Mouse (Mus musculus) lung, embryonic 15.5 days (tissue): ENCODE results near the gene Dpp9. TPM values are rescaled to one million over a fixed set of nuclear protein-coding genes. Genes with fewer than 3 reads are reported as not detected.

Source experiments
- ATAC-seq: fragments of 200-750 bp; cut with Nextera tagmentation; 2 replicates; pipeline ENCODE4 v1.8.0; 2017; ENCODE audit warnings: moderate number of reproducible peaks, borderline replicate concordance; ENCODE audit not compliant: low FRiP score, low TSS enrichment; ENCODE audit errors: extremely low read depth
- H3K27ac ChIP-seq: fragments of 300-500 bp; sonication (generic); 2 replicates; pipeline ENCODE4 v1.5.1; 2015; ENCODE audit warnings: moderate library complexity, mild to moderate bottlenecking, inconsistent platforms
- H3K27me3 ChIP-seq: fragments of 300-500 bp; sonication (generic); 2 replicates; pipeline ENCODE4 v1.6.1; 2015; ENCODE audit warnings: inconsistent platforms
- H3K36me3 ChIP-seq: fragments of 300-500 bp; sonication (generic); 2 replicates; pipeline ENCODE4 v1.6.1; 2015; ENCODE audit warnings: inconsistent platforms
- H3K4me1 ChIP-seq: fragments of 300-500 bp; sonication (generic); 2 replicates; pipeline ENCODE4 v1.6.1; 2015; ENCODE audit warnings: inconsistent platforms
- H3K4me2 ChIP-seq: fragments of 300-500 bp; sonication (generic); 2 replicates; pipeline ENCODE4 v1.6.1; 2015; ENCODE audit warnings: inconsistent platforms, mild to moderate bottlenecking, moderate library complexity
- H3K4me3 ChIP-seq: fragments of 300-500 bp; sonication (generic); 2 replicates; pipeline ENCODE4 v1.5.1; 2015; ENCODE audit warnings: mild to moderate bottlenecking, inconsistent platforms
- H3K9ac ChIP-seq: fragments of 300-500 bp; sonication (generic); 2 replicates; pipeline ENCODE4 v1.6.1; 2015; ENCODE audit warnings: inconsistent platforms
- H3K9me3 ChIP-seq: fragments of 300-500 bp; sonication (generic); 2 replicates; pipeline ENCODE4 v1.6.1; 2016; ENCODE audit warnings: inconsistent platforms
- WGBS: fragments of 180-500 bp; shearing (Covaris S2); methylation state at CpG from one replicate; pipeline ENCODE4 v1.1.7; 2015; 5-methylcytosine and 5-hydroxymethylcytosine counted together
- polyA plus RNA-seq: library from polyadenylated mRNA; unstranded; fragments of >200 nt; fragmentation: Nextera tagmentation; extraction: Ambion mirVana; gene quantifications from 2 replicates; pipeline ENCODE4 v1.2.1, GENCODE M21; 2015

Gene Dpp9
- polyA plus RNA-seq, 1 experiment from 2014 or later: 37.1 TPM

DNA sequence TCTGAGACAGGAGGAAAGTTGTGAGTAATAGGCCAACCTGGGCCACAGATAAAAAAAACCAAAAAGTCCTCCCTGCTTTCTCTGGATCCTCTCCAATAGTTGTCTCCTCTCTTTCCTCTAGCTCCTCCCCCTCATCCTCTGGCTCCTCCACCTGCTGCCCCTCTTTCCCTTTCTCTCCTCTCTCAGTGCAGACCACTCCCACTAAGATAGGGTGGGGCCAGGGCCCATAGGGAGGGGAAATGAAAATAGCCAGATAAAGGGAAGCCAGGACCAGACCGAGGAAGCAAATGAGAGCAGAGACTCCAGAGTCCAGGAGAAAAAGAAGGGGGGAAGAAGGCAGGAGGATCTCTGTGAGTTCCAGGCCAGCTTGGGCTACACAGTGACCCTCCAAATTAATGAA is 6.2 kb upstream of the Dpp9 start:
- no peak for ATAC-seq
- no peaks in the 10 kb centered on the region for H3K27me3 ChIP-seq
- no peaks in the 10 kb centered on the region for H3K9me3 ChIP-seq
- H3K4me1 ChIP-seq: 0 out of 2 replicates have a peak, but pooled peaks cover 2% of the 10 kb centered on the region
- H3K36me3 ChIP-seq: no peaks in the 10 kb centered on the region
- H3K4me2 ChIP-seq: no peak overlapping the region
- H3K4me3 ChIP-seq: no peak overlapping the region
- no peak overlapping the region for H3K27ac ChIP-seq
- no peak overlapping the region for H3K9ac ChIP-seq
- WGBS: 41% methylated on average over 1 of the region's 1 CpGs

DNA sequence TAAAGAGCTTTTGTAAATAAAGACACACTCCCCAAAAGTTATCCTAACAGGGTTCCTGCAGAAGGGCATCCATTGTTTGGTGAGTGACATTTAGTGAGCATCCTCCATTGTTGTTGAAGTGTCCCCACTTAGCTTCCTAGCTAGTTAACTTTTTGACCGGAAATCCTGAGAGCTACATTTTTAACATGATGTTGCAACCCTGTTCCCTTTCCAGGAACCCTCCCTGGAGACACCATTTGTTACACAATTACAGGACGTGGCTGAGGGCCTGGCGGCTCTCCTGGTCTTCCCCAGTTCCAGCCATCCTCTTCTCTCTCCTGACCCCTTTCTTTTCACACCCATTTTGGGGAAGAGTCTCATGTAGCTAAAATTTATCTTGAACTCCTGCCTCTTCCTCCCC is 1.1 kb upstream of the Dpp9 start:
- no peaks in the 10 kb centered on the region for H3K27me3 ChIP-seq
- 18% methylated on average over 3 of the region's 3 CpGs for WGBS
- no peaks in the 10 kb centered on the region for H3K36me3 ChIP-seq
- H3K9ac ChIP-seq: no peak overlapping the region
- H3K4me3 ChIP-seq: 0 out of 2 replicates have a peak overlapping the region, but pooled peaks have one; percentile 87
- H3K4me2 ChIP-seq: peak overlapping the region; percentile 77
- H3K4me1 ChIP-seq: peaks cover 23% of the 10 kb centered on the region
- H3K9me3 ChIP-seq: no peaks in the 10 kb centered on the region
- ATAC-seq: no peak
- H3K27ac ChIP-seq: peak overlapping the region; percentile 90; the same call in 1 of the 2 replicates

DNA sequence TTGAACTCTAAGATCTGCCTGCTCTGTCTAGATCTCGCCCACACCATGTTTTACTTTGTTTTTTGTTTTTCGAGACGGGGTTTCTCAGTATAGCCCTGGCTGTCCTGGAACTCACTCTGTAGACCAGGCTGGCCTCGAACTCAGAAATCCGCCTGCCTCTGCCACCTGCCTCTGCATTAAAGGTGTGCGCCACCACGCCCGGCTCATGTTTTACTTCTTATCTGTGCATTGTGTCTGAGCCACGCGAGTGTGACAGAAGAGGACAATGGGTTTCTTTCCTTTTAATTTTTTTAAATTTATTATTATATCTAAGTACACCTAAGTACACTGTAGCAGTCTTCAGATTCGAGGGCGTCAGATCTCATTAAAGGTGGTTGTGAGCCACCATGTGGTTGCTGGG is 546 bp upstream of the Dpp9 start:
- Histone ChIP-seq H3K4me2 (peak overlapping the region; percentile 77), H3K4me3 (peak overlapping the region; percentile 87), H3K9ac (peak overlapping the region; percentile 86), H3K36me3 (no peaks in the 10 kb centered on the region), H3K27me3 (no peaks in the 10 kb centered on the region), H3K9me3 (no peaks in the 10 kb centered on the region), H3K27ac (peak overlapping the region; percentile 90), H3K4me1 (peaks cover 23% of the 10 kb centered on the region)
- WGBS: 35% methylated on average over 12 of the region's 12 CpGs
- no peak for ATAC-seq

DNA sequence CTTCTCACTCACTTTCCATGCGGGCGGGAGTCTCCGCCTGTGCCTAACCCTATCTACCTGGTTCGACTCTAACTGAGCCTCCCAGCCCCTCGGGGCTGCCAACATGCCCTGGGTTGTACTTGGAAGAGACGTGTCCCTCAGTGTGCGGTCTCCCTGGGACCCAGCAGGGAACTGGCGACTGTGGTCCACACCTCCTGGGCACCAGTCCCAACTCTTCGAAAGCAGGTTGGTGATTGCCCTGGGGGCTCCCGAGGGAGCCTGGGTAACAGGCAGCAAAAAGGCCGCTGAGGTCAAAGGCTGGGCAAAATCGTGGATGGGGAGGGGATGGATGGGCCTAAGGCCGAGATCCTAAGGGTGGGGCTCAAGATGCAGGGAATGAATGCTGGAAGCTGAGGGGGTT is 1.0 kb downstream of the Dpp9 start:
- Histone ChIP-seq H3K4me2 (peak overlapping the region; percentile 77), H3K27ac (no peak overlapping the region), H3K36me3 (no peaks in the 10 kb centered on the region), H3K27me3 (no peaks in the 10 kb centered on the region), H3K9me3 (no peaks in the 10 kb centered on the region), H3K4me1 (peaks cover 28% of the 10 kb centered on the region), H3K4me3 (peak overlapping the region; percentile 87), H3K9ac (peak overlapping the region; percentile 86)
- 61% methylated on average over 13 of the region's 13 CpGs for WGBS
- ATAC-seq: no peak

DNA sequence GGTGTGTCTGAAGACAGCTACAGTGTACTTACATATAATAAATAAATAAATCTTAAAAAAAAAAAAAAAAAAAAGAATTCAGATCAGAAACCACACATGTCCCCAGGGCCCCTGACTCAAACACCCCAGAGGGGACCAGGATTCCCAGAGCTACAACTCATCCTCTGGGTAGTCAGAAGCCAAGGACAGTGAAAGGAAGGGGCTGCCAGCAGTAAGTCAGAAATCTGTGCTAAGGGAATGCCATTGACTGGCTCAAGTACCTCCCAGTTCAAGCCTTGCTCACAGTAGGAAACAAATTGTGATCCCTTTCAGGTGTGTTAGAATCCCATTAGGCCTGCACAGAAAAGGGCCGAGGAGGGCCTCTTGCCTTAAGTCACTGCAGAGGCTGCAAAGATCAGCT is 4.5 kb downstream of the Dpp9 start:
- Histone ChIP-seq H3K4me1 (peaks cover 28% of the 10 kb centered on the region), H3K27me3 (no peaks in the 10 kb centered on the region), H3K27ac (no peak overlapping the region), H3K9ac (no peak overlapping the region), H3K9me3 (no peaks in the 10 kb centered on the region), H3K4me3 (no peak overlapping the region), H3K36me3 (peaks cover 27% of the 10 kb centered on the region), H3K4me2 (no peak overlapping the region)
- WGBS: 94% methylated on average over 1 of the region's 1 CpGs
- ATAC-seq: no peak

DNA sequence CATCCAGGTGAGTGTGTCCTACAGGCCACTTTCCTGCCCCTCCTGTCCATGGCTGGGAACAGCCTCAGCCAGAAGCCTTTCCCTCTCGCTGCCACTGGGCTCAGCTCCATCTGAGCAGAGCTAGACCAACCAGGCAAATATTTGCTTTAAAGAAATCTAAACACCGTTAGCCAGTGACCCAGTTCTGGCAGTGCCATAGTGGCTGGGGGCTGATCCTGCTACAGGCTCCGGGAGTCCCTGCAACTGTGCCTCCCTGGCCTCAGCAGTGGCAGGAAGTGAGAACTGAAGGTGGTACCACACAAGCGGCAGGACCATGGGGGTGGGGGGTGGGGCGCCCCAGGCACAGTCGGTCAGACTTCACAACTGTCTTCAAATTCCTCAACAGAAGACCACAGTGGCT is 6.0 kb downstream of the Dpp9 start:
- Histone ChIP-seq H3K9me3 (no peaks in the 10 kb centered on the region), H3K4me1 (peaks cover 20% of the 10 kb centered on the region), H3K27me3 (no peaks in the 10 kb centered on the region), H3K4me3 (no peak overlapping the region), H3K36me3 (peaks cover 42% of the 10 kb centered on the region), H3K9ac (no peak overlapping the region), H3K4me2 (no peak overlapping the region), H3K27ac (peak overlapping the region; percentile 42)
- no peak for ATAC-seq
- WGBS: 22% methylated on average over 6 of the region's 6 CpGs

DNA sequence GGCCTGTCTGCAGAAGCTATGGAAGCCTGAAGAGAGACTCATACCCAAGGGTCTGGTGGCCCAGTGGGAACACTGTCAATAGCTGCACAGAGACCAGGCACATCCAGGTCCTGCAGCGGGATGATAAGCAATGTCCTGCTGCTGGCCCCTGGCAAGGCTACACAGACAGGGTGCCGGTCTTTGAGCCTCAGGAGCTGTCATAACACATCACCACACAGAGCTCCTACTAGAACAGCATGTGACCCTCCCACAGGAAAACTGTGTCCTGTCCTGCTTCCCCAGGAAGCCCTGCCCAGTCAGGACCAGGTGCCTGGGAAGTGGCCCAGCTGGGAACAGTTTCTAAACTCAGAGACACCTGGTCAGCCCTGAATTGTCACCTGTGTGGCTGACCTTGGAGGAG is 7.6 kb downstream of the Dpp9 start:
- WGBS: 51% methylated on average over 2 of the region's 2 CpGs
- H3K36me3 ChIP-seq: peaks cover 51% of the 10 kb centered on the region
- no peak overlapping the region for H3K4me3 ChIP-seq
- H3K9me3 ChIP-seq: no peaks in the 10 kb centered on the region
- no peak overlapping the region for H3K4me2 ChIP-seq
- no peak for ATAC-seq
- no peaks in the 10 kb centered on the region for H3K27me3 ChIP-seq
- H3K4me1 ChIP-seq: peaks cover 13% of the 10 kb centered on the region
- no peak overlapping the region for H3K27ac ChIP-seq
- H3K9ac ChIP-seq: no peak overlapping the region

DNA sequence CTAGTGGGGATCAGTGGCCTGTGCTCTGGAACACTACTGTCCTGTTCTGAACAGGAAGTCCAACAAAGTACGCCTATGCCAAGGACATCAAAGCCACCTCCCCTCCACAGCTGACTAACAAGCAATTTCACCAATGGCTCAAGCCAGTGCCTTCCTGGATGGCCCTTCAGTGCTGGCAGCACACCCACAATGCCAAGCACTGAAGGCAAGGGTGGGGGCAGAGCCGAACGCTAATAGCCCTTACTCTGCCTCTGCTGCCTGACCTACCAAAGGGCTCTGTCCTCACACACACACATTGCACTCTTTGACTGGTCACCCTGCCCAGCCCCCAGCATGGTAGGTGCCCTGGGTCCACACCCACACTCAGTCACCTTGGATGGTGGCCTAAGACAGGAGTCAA is 9.9 kb downstream of the Dpp9 start:
- no peak overlapping the region for H3K4me2 ChIP-seq
- H3K4me3 ChIP-seq: no peak overlapping the region
- H3K4me1 ChIP-seq: peaks cover 13% of the 10 kb centered on the region
- peaks cover 74% of the 10 kb centered on the region for H3K36me3 ChIP-seq
- WGBS: 82% methylated on average over 3 of the region's 3 CpGs
- H3K9me3 ChIP-seq: no peaks in the 10 kb centered on the region
- H3K27me3 ChIP-seq: no peaks in the 10 kb centered on the region
- ATAC-seq: no peak
- H3K27ac ChIP-seq: no peak overlapping the region
- H3K9ac ChIP-seq: no peak overlapping the region

DNA sequence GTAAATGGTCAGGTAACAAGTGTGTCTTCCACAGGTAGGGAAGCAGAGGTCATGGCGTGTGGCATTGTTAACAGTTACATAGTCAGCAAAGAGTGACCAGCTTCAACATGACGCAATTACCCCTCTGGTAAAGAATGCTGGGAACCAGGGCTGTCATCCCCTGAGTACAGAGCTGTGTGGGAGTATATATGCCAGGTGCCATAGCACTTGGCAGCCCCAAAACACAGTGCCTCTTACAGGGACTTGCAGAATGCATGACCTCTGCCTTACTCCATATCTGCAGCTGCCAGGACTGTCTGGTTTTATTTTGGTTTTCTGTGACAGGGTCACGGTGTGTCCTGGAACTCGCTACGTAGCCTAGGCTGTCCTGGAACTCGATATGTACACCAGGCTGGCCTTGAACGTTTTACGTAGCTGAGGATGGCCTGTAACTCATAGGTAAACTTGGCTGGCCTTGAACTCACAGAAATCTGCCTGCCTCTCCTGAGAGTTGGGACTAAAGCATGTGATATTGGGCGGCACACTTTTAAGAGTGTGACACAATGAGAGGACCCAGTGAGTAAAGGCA is 10.7 kb downstream of the Dpp9 start:
- H3K4me1 ChIP-seq: peaks cover 11% of the 10 kb centered on the region
- no peak overlapping the region for H3K27ac ChIP-seq
- ATAC-seq: no peak
- 86% methylated on average over 9 of the region's 9 CpGs for WGBS
- no peaks in the 10 kb centered on the region for H3K27me3 ChIP-seq
- H3K36me3 ChIP-seq: peaks cover 82% of the 10 kb centered on the region
- no peak overlapping the region for H3K4me3 ChIP-seq
- no peaks in the 10 kb centered on the region for H3K9me3 ChIP-seq
- no peak overlapping the region for H3K4me2 ChIP-seq
- H3K9ac ChIP-seq: no peak overlapping the region

DNA sequence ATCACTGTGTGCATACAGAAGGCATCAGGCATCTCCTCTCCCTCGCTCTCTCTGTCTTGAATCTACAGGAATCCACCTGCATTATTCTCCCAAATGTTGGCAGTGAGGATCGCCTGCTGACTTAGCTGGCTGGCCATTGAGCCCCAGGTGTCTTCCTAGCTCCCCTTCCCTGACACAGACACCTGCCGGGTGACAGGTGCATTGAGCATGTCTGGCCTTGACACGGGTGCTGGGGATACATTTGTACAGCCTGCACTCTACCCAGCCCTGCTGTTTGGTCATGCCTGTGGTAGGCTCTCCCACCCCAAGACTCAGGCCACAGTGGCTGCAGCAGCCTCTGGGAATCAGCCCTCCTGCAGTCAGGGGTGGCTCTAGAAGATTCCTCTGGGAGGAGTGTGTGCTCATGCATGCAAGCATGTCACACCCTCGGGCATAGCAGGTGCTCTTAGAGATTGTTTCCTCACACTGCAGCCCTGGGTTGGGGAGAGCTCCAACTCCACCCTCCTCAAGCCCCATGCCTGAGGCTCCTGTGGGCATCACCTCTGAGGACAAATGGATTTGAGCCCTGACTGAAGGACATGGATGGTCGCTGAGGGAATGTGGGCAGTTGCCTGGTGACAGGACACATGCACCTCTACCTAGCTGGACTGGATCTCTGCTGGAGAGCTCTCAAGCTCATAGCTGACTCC is 11.6 kb downstream of the Dpp9 start:
- Histone ChIP-seq H3K36me3 (peaks cover 91% of the 10 kb centered on the region), H3K4me2 (no peak overlapping the region), H3K9ac (no peak overlapping the region), H3K9me3 (no peaks in the 10 kb centered on the region), H3K4me1 (peaks cover 3% of the 10 kb centered on the region; the same call in 1 of the 2 replicates), H3K4me3 (no peak overlapping the region), H3K27me3 (no peaks in the 10 kb centered on the region), H3K27ac (peak overlapping the region; percentile 51; the same call in 1 of the 2 replicates)
- ATAC-seq: no peak
- 77% methylated on average over 6 of the region's 6 CpGs for WGBS

DNA sequence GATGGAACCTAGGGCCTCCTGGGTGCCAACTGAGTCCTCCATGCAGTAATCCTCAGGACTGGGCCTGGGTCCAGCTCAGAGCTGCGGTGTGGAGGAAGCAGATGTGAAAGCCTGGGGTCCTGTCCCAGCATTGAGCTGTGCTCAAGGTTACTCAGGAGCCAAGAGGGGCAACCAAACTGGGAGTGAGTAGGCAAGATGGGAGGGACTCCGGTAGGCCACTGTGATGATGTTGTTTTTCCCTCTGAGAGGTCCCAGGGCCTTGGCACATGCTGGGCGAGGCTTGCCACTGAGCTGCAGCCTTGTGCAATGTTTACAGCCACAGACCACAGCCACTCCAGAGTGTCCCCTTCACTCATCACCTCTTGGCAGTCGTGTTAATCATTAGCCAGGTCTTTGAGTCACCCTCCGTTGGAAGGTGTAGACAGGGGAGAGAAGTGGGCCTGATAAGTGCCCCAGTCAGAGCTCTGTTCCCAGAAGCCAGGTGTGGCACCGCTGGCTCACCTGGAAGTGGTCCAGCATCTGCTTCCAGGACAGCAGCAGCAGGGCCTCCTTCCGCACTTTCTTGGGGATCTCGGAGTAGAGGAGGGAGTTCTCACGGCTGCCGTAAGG is 12.3 kb downstream of the Dpp9 start:
- no peak overlapping the region for H3K4me3 ChIP-seq
- peak; percentile 74 for ATAC-seq
- peaks cover 93% of the 10 kb centered on the region for H3K36me3 ChIP-seq
- no peaks in the 10 kb centered on the region for H3K27me3 ChIP-seq
- no peaks in the 10 kb centered on the region for H3K9me3 ChIP-seq
- H3K4me1 ChIP-seq: no peaks in the 10 kb centered on the region
- WGBS: 66% methylated on average over 10 of the region's 10 CpGs
- no peak overlapping the region for H3K9ac ChIP-seq
- H3K27ac ChIP-seq: peak overlapping the region; percentile 51; the same call in 1 of the 2 replicates
- H3K4me2 ChIP-seq: no peak overlapping the region

DNA sequence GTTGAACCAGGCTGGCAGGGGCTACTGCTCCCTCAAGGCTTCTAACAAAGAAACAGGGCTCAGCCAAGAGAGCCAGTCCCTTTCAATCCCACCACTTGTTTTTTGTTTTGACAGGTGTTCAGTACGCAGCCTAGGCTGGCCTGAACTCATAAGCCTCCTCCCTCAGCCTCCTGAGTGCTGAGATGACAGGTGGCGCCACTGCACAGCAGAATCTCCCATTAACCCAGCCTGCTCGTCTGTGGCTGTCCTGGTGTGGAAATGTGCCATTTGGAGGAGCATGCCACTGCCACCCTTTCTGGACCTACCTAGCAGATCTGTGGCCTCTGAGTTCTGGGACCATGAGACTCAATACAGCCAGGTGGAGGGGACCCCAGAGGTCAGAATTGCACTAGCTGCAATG is 15.0 kb downstream of the Dpp9 start:
- H3K9ac ChIP-seq: no peak overlapping the region
- no peak overlapping the region for H3K4me2 ChIP-seq
- H3K9me3 ChIP-seq: no peaks in the 10 kb centered on the region
- no peak overlapping the region for H3K4me3 ChIP-seq
- 56% methylated on average over 3 of the region's 3 CpGs for WGBS
- no peaks in the 10 kb centered on the region for H3K4me1 ChIP-seq
- no peak overlapping the region for H3K27ac ChIP-seq
- no peak for ATAC-seq
- peaks cover 81% of the 10 kb centered on the region for H3K36me3 ChIP-seq
- H3K27me3 ChIP-seq: no peaks in the 10 kb centered on the region
